Mouse (Mus musculus) E14TG2a.4 (cell line): ENCODE measurements at regions not wholly inside any gene's neighbourhood (a gene's known extent, or its start where the extent isn't known, plus 50 kb on each side); places are given as distances from the start of the nearest gene placed in this dataset.

Source experiments
- CTCF ChIP-seq: conservative IDR thresholded peaks from 2 replicates; pipeline ENCODE4 v1.5.1; 2014; ENCODE audit warnings: low read length
- NANOG ChIP-seq: IDR thresholded peaks from 2 replicates; pipeline ENCODE4 v1.6.1; 2014; ENCODE audit warnings: borderline replicate concordance, low read length, mixed read lengths

- TF ChIP-seq CTCF (no peak), NANOG (no peak)
Observed at GRCm38 (mm10) chr16:7560841-7561240, 864.1 kb downstream of the Tmem114 start.
